Mouse (Mus musculus) kidney, postnatal 36 days (tissue): ENCODE results near the gene Mad2l2.

Experiments
- DNase-seq, 2 experiments: peaks; one replicate each; pipeline ENCODE4 v3.0.0; 2021 to 2022; ENCODE audit warnings: mixed read lengths in 2 of 2

Mad2l2 gene

GRCm38 (mm10) chr4:148130133-148130532, at the start of gene Mad2l2:
Gene Mad2l2 (plus strand): TSS chr4:148130384.
- peak in 1 of 2 experiments; percentile 17 for DNase-seq

- no peak for DNase-seq
These were observed 49.6 kb upstream of the Mad2l2 start for GRCm38 (mm10) chr4:148080597-148080973.

- DNase-seq, result no peak
These were observed 49.0 kb upstream of the Mad2l2 start for GRCm38 (mm10) chr4:148081201-148081600.

- DNase-seq, result peak; percentile 63 to 83
These were observed 47.7 kb upstream of the Mad2l2 start for GRCm38 (mm10) chr4:148082257-148083044.

GRCm38 (mm10) chr4:148083176-148083899, 46.8 kb upstream of the Mad2l2 start:
- peak; percentile 68 to 69 for DNase-seq

- DNase-seq, result peak; percentile 68 to 78
These were observed 45.9 kb upstream of the Mad2l2 start for GRCm38 (mm10) chr4:148084261-148084714.

- DNase-seq, result peak; percentile 53 to 59
These were observed 44.9 kb upstream of the Mad2l2 start for GRCm38 (mm10) chr4:148085131-148085906.

- no peak for DNase-seq
These were observed 44.3 kb upstream of the Mad2l2 start for GRCm38 (mm10) chr4:148085907-148086305.

- DNase-seq, result peak; percentile 66 to 69
These were observed 42.9 kb upstream of the Mad2l2 start for GRCm38 (mm10) chr4:148087091-148087906.

GRCm38 (mm10) chr4:148087907-148088527, 42.2 kb upstream of the Mad2l2 start, which contains the start of gene Agtrap:
Gene Agtrap (minus strand): TSS chr4:148088031.
- peak; percentile 98 to 99 for DNase-seq

- no peak for DNase-seq
These were observed 41.0 kb upstream of the Mad2l2 start for GRCm38 (mm10) chr4:148089166-148089565.

GRCm38 (mm10) chr4:148091181-148091580, 39.0 kb upstream of the Mad2l2 start:
- DNase-seq, result no peak

GRCm38 (mm10) chr4:148092551-148093271, 37.5 kb upstream of the Mad2l2 start:
- no peak for DNase-seq

- no peak for DNase-seq
These were observed 36.0 kb upstream of the Mad2l2 start for GRCm38 (mm10) chr4:148094161-148094560.

GRCm38 (mm10) chr4:148095081-148095480, 35.1 kb upstream of the Mad2l2 start:
- DNase-seq, result no peak

- no peak for DNase-seq
These were observed 32.2 kb upstream of the Mad2l2 start for GRCm38 (mm10) chr4:148097936-148098335.

GRCm38 (mm10) chr4:148098666-148099065, 31.5 kb upstream of the Mad2l2 start:
- no peak for DNase-seq

- peak; percentile 35 to 77 for DNase-seq
These were observed 28.2 kb upstream of the Mad2l2 start for GRCm38 (mm10) chr4:148101801-148102527.

- no peak for DNase-seq
These were observed 26.0 kb upstream of the Mad2l2 start for GRCm38 (mm10) chr4:148104146-148104545.

- DNase-seq, result peak; percentile 28 to 34
These were observed 22.4 kb upstream of the Mad2l2 start for GRCm38 (mm10) chr4:148107621-148108291.
